Mouse (Mus musculus) neural tube, embryonic 11.5 days (tissue): ENCODE results near the gene Sgip1. TPM values are rescaled to one million over a fixed set of nuclear protein-coding genes. Genes with fewer than 3 reads are reported as not detected.

ENCODE experiments used
- ATAC-seq: fragments of 200-750 bp; cut with Nextera tagmentation; 2 replicates; pipeline ENCODE4 v1.8.0; 2017; ENCODE audit warnings: moderate number of reproducible peaks, mild to moderate bottlenecking, moderate TSS enrichment, moderate library complexity; ENCODE audit not compliant: insufficient read depth, low FRiP score, low TSS enrichment
- DNase-seq: peaks from one replicate; pipeline ENCODE4 v3.0.0-alpha.2; 2015; ENCODE audit warnings: low spot score
- H3K27ac ChIP-seq: fragments of 300-500 bp; sonication (generic); 2 replicates; pipeline ENCODE4 v1.5.1; 2014; ENCODE audit warnings: low read depth, mild to moderate bottlenecking, low read length
- H3K27me3 ChIP-seq: fragments of 300-500 bp; sonication (generic); 2 replicates; pipeline ENCODE4 v1.6.1; 2014; ENCODE audit warnings: mild to moderate bottlenecking, low read length, mixed read lengths; ENCODE audit not compliant: control insufficient read depth, insufficient read depth
- H3K36me3 ChIP-seq: fragments of 300-500 bp; sonication (generic); 2 replicates; pipeline ENCODE4 v1.6.1; 2014; ENCODE audit warnings: mild to moderate bottlenecking, low read length, moderate library complexity, mixed read lengths; ENCODE audit not compliant: control insufficient read depth, insufficient read depth
- H3K4me1 ChIP-seq: fragments of 300-500 bp; sonication (generic); 2 replicates; pipeline ENCODE4 v1.6.1; 2014; ENCODE audit warnings: low read length, mixed read lengths; ENCODE audit not compliant: control insufficient read depth, insufficient read depth
- H3K4me2 ChIP-seq: fragments of 300-500 bp; sonication (generic); 2 replicates; pipeline ENCODE4 v1.6.1; 2014; ENCODE audit warnings: low read depth, mild to moderate bottlenecking, moderate library complexity
- H3K4me3 ChIP-seq: fragments of 300-500 bp; sonication (generic); 2 replicates; pipeline ENCODE4 v1.5.1; 2014; ENCODE audit warnings: low read depth, low read length
- H3K9ac ChIP-seq: fragments of 300-500 bp; sonication (generic); 2 replicates; pipeline ENCODE4 v1.6.1; 2014; ENCODE audit warnings: mild to moderate bottlenecking, low read length
- H3K9me3 ChIP-seq: fragments of 300-500 bp; sonication (generic); 2 replicates; pipeline ENCODE4 v1.6.1; 2016; ENCODE audit warnings: low read length; ENCODE audit not compliant: control insufficient read depth
- WGBS: fragments of 180-500 bp; shearing (Covaris S2); extraction: QIAGEN DNeasy Blood & Tissue Kit; methylation state at CpG from one replicate; pipeline ENCODE4 v1.1.7; 2014; 5-methylcytosine and 5-hydroxymethylcytosine counted together
- polyA plus RNA-seq: library from polyadenylated mRNA; unstranded; fragments of >200 nt; fragmentation: Nextera tagmentation; extraction: Ambion mirVana; gene quantifications from 2 replicates; pipeline ENCODE4 v1.2.1, GENCODE M21; 2014

The Sgip1 gene
- polyA plus RNA-seq, 1 experiment from 2014 or later = 20.0 TPM

GRCm38 (mm10) chr4:102813346-102813745, 72.2 kb downstream of the Sgip1 start:
- Histone ChIP-seq H3K4me3 (no peak overlapping the region), H3K27me3 (no peaks in the 10 kb centered on the region), H3K36me3 (no peaks in the 10 kb centered on the region), H3K27ac (no peak overlapping the region), H3K9ac (no peak overlapping the region), H3K9me3 (no peaks in the 10 kb centered on the region), H3K4me2 (no peak overlapping the region), H3K4me1 (no peaks in the 10 kb centered on the region)
- no peak for DNase-seq
- WGBS = 86% methylated on average over 8 of the region's 8 CpGs
- ATAC-seq = no peak

- ATAC-seq = no peak
- H3K9me3 ChIP-seq = no peaks in the 10 kb centered on the region
- no peak overlapping the region for H3K4me2 ChIP-seq
These were observed 80.7 kb downstream of the Sgip1 start for GRCm38 (mm10) chr4:102821786-102822185.

GRCm38 (mm10) chr4:102824494-102824893, 83.4 kb downstream of the Sgip1 start:
- no peaks in the 10 kb centered on the region for H3K36me3 ChIP-seq
- no peaks in the 10 kb centered on the region for H3K9me3 ChIP-seq
- no peak overlapping the region for H3K4me3 ChIP-seq
- no peak overlapping the region for H3K4me2 ChIP-seq
- no peak for ATAC-seq
- WGBS = 66% methylated on average over 2 of the region's 2 CpGs
- no peak overlapping the region for H3K9ac ChIP-seq
- no peak for DNase-seq
- H3K27ac ChIP-seq = no peak overlapping the region
- H3K4me1 ChIP-seq = no peaks in the 10 kb centered on the region
- no peaks in the 10 kb centered on the region for H3K27me3 ChIP-seq

More at GRCm38 (mm10) chr4:102821786-102822185, 80.7 kb downstream of the Sgip1 start:
- no peaks in the 10 kb centered on the region for H3K36me3 ChIP-seq
- WGBS = 71% methylated on average over 4 of the region's 4 CpGs
- no peak for DNase-seq
- H3K4me3 ChIP-seq = no peak overlapping the region
- H3K4me1 ChIP-seq = no peaks in the 10 kb centered on the region
- H3K27ac ChIP-seq = no peak overlapping the region
- no peak overlapping the region for H3K9ac ChIP-seq
- no peaks in the 10 kb centered on the region for H3K27me3 ChIP-seq

- H3K9ac ChIP-seq = no peak overlapping the region
- 92% methylated on average over 2 of the region's 2 CpGs for WGBS
- no peaks in the 10 kb centered on the region for H3K4me1 ChIP-seq
- H3K27me3 ChIP-seq = no peaks in the 10 kb centered on the region
- DNase-seq (no peak), ATAC-seq (no peak)
- no peaks in the 10 kb centered on the region for H3K36me3 ChIP-seq
- H3K4me2 ChIP-seq = no peak overlapping the region
- H3K4me3 ChIP-seq = no peak overlapping the region
- H3K27ac ChIP-seq = no peak overlapping the region
- no peaks in the 10 kb centered on the region for H3K9me3 ChIP-seq
These were observed 85.1 kb downstream of the Sgip1 start for GRCm38 (mm10) chr4:102826159-102826558.

- no peak for ATAC-seq
- Histone ChIP-seq H3K36me3 (no peaks in the 10 kb centered on the region), H3K27me3 (no peaks in the 10 kb centered on the region), H3K27ac (no peak overlapping the region), H3K9me3 (no peaks in the 10 kb centered on the region), H3K9ac (no peak overlapping the region), H3K4me3 (no peak overlapping the region), H3K4me2 (no peak overlapping the region), H3K4me1 (no peaks in the 10 kb centered on the region)
- WGBS = 83% methylated on average over 2 of the region's 2 CpGs
- DNase-seq = no peak
These were observed 87.4 kb downstream of the Sgip1 start for GRCm38 (mm10) chr4:102828518-102828917.

- Histone ChIP-seq H3K4me1 (no peaks in the 10 kb centered on the region), H3K27ac (no peak overlapping the region), H3K4me2 (no peak overlapping the region), H3K36me3 (no peaks in the 10 kb centered on the region), H3K9me3 (no peaks in the 10 kb centered on the region), H3K4me3 (no peak overlapping the region), H3K9ac (no peak overlapping the region), H3K27me3 (no peaks in the 10 kb centered on the region)
- ATAC-seq (no peak), DNase-seq (no peak)
- 88% methylated on average over 1 of the region's 1 CpGs for WGBS
These were observed 92.1 kb downstream of the Sgip1 start for GRCm38 (mm10) chr4:102833191-102833590.

- Histone ChIP-seq H3K9me3 (no peaks in the 10 kb centered on the region), H3K27me3 (no peaks in the 10 kb centered on the region), H3K4me1 (no peaks in the 10 kb centered on the region), H3K4me2 (no peak overlapping the region), H3K27ac (no peak overlapping the region), H3K4me3 (no peak overlapping the region), H3K36me3 (no peaks in the 10 kb centered on the region), H3K9ac (no peak overlapping the region)
- DNase-seq (no peak), ATAC-seq (no peak)
- 90% methylated on average over 2 of the region's 2 CpGs for WGBS
These were observed 92.6 kb downstream of the Sgip1 start for GRCm38 (mm10) chr4:102833726-102834125.

GRCm38 (mm10) chr4:102834710-102835109, 93.6 kb downstream of the Sgip1 start:
- no peak for DNase-seq
- no peaks in the 10 kb centered on the region for H3K36me3 ChIP-seq
- H3K9ac ChIP-seq = no peak overlapping the region
- no peaks in the 10 kb centered on the region for H3K4me1 ChIP-seq
- H3K4me2 ChIP-seq = no peak overlapping the region
- 70% methylated on average over 1 of the region's 1 CpGs for WGBS
- no peaks in the 10 kb centered on the region for H3K27me3 ChIP-seq
- H3K9me3 ChIP-seq = no peaks in the 10 kb centered on the region
- ATAC-seq = no peak
- no peak overlapping the region for H3K27ac ChIP-seq
- no peak overlapping the region for H3K4me3 ChIP-seq

GRCm38 (mm10) chr4:102840062-102840798, 99.1 kb downstream of the Sgip1 start:
- DNase-seq (no peak), ATAC-seq (no peak)
- no peaks in the 10 kb centered on the region for H3K27me3 ChIP-seq
- no peaks in the 10 kb centered on the region for H3K9me3 ChIP-seq
- 87% methylated on average over 7 of the region's 7 CpGs for WGBS
- H3K4me1 ChIP-seq = no peaks in the 10 kb centered on the region
- H3K4me2 ChIP-seq = no peak overlapping the region
- no peaks in the 10 kb centered on the region for H3K36me3 ChIP-seq
- no peak overlapping the region for H3K9ac ChIP-seq
- no peak overlapping the region for H3K4me3 ChIP-seq
- H3K27ac ChIP-seq = no peak overlapping the region
